Mouse (Mus musculus) kidney, adult 2 months (tissue): ENCODE data around the gene Trmt10c.

ENCODE experiments used
- CTCF ChIP-seq: fragments of 200-500 bp; conservative IDR thresholded peaks from 2 replicates; pipeline ENCODE4 v1.5.1; 2011; ENCODE audit warnings: low read depth, mild to moderate bottlenecking, control low read depth, low read length, moderate library complexity, mixed read lengths; ENCODE audit not compliant: insufficient read depth, insufficient read length
- POLR2A ChIP-seq: fragments of 200-500 bp; IDR thresholded peaks from one replicate; pipeline ENCODE4 v1.6.1; 2011; ENCODE audit warnings: low read depth, low read length, control low read depth

DNA sequence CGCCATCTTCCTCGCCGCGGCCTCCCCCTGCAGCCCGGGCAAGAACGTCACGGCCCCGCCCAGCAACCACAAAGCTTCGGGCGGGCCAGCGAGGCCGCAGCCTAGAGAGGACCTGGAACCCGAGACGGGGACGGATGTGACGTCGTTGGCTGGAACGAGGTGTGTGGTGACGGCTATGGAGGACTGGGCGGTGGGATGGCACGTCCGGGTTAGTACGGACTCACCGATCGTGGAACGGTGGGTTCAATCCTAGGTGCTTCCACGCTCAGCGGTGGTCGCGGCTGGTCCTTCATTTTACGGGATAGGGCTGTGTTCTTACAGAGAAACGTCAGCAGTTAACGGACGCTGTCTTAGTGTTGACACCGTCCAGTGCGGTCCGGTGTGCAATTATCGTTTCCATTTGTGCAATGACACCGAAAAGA, 7.9 kb downstream of the Trmt10c start, which contains the start of gene Pcnp:
- TF ChIP-seq POLR2A (peak; percentile 95), CTCF (no peak)
